Mouse (Mus musculus) ES-Bruce4 (cell line): Measurements from ENCODE around the gene Gipc3.

ENCODE experiments used
- EP300 ChIP-seq: IDR thresholded peaks from 2 replicates; pipeline ENCODE4 v1.6.1; 2011; ENCODE audit warnings: low read depth, low read length; ENCODE audit not compliant: insufficient read depth
- POLR2A ChIP-seq: IDR thresholded peaks from one replicate; pipeline ENCODE4 v1.8.1; 2011; ENCODE audit warnings: low read length; ENCODE audit not compliant: insufficient read depth

DNA sequence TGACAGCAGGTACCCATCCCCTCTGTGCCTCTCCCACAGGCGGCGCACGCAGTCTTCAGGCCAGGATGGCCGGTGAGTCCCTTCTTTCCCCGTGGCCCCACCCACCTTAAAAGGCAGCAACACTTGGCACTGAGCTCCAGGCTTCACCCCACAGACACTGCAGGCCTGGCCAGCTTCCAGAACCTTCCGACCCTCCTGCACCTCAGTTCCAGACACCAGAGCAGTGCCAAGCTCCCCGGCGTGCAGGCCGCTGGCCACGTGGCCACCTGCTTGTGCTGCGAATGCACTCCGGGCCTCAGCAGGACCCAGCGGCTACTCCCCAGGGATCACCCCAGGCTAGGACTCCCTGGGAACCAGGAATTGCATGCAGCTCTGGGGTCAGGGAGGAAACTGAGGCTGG lies 29.5 kb downstream of the Gipc3 start:
- TF ChIP-seq POLR2A: no peak
- no peak for TF ChIP-seq EP300
